8 mouse cellular contexts compared by ENCODE assay signal in the genomic region with DNA sequence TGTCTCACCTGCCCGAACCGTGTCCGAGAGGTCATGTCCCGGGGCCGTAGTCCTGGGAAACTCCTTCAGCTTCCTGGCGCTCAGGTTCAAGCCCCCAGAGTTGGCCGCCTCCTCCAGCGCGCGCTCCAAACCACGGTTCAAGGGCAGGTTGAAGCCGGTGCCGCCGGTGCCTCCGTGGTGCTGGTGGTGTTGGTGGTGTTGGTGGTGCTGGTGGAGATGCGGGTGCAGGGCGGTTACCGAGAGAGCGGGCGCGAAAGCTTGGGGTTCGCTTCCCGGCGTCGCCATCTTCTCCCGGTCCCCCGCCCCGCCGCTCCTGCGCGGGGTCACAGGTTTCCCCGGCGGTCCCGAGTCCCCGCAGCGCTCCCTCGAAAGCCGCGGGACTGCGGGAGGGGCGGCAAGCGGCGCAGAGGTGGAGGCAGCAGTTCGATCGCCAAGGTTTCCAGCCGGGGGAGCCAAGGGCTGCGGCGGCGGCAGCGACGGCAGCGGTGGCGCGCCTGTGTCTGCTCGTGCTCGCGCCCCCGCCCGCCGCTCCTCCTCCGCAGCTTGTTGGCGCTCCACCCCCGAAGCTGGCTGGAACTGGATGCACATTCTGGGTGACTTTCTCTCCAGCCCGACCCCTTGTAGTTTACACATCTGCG. TPM values are rescaled to one million over a fixed set of nuclear protein-coding genes. Genes with fewer than 3 reads are reported as not detected.
A peak's percentile ranks its signal among the peaks of the same experiment; 100 is the strongest.
DNase-seq lines count a peak whose midpoint lies in the region; ATAC-seq and TF ChIP-seq lines count a peak whose summit lies in the region.

A gene (minus strand): TSS at position 501 of the 638 bp plus-strand sequence.

- H3K9ac ChIP-seq in heart, embryonic 12.5 days: peak within 1 kb of the TSS; percentile 93
- peak within 1 kb of the TSS; percentile 78 for H3K9ac ChIP-seq in kidney, postnatal 0 days (ENCODE audit: low read depth, low read length)
- peak within 1 kb of the TSS; percentile 87 for H3K9ac ChIP-seq in liver, embryonic 13.5 days
- peak within 1 kb of the TSS; percentile 83 for H3K9ac ChIP-seq in stomach, embryonic 14.5 days (replicated peaks; ENCODE audit: low read depth, low read length)

- H3K4me3 ChIP-seq in heart, embryonic 12.5 days: peak within 1 kb of the TSS; percentile 91
- peak within 1 kb of the TSS; percentile 94 for H3K4me3 ChIP-seq in kidney, postnatal 0 days (replicated peaks; ENCODE audit: low read depth, low read length)
- peak within 1 kb of the TSS; percentile 90 for H3K4me3 ChIP-seq in liver, embryonic 13.5 days (replicated peaks)
- peak within 1 kb of the TSS; percentile 90 for H3K4me3 ChIP-seq in stomach, embryonic 14.5 days (ENCODE audit: low read depth, low read length)

- H3K27ac ChIP-seq in heart, embryonic 12.5 days (ENCODE audit: poor library complexity, severe bottlenecking): peak within 1 kb of the TSS; percentile 90
- peak within 1 kb of the TSS; percentile 93 for H3K27ac ChIP-seq in kidney, postnatal 0 days
- peak within 1 kb of the TSS; percentile 88 for H3K27ac ChIP-seq in liver, embryonic 13.5 days
- H3K27ac ChIP-seq in stomach, embryonic 14.5 days (ENCODE audit: low read length): peak within 1 kb of the TSS; percentile 91

- TF ChIP-seq POLR2A in brain, embryonic 14.5 days (IDR thresholded peaks at IDR 0.05; ENCODE audit: borderline replicate concordance, extremely low read depth, insufficient read depth, insufficient read length, poor library complexity, severe bottlenecking): peak; percentile 87

- H3K4me2 ChIP-seq in heart, embryonic 12.5 days: peak within 1 kb of the TSS; percentile 93
- peak within 1 kb of the TSS; percentile 74 for H3K4me2 ChIP-seq in kidney, postnatal 0 days (ENCODE audit: low read length)
- peak within 1 kb of the TSS; percentile 95 for H3K4me2 ChIP-seq in liver, embryonic 13.5 days
- peak within 1 kb of the TSS; percentile 72 for H3K4me2 ChIP-seq in stomach, embryonic 14.5 days (replicated peaks; ENCODE audit: low read depth, low read length)

- no peaks in the 10 kb centered on the region for H3K27me3 ChIP-seq in heart, embryonic 12.5 days (replicated peaks)
- no peaks in the 10 kb centered on the region for H3K27me3 ChIP-seq in kidney, postnatal 0 days (ENCODE audit: insufficient read depth, low read length)
- no peaks in the 10 kb centered on the region for H3K27me3 ChIP-seq in liver, embryonic 13.5 days
- no peaks in the 10 kb centered on the region for H3K27me3 ChIP-seq in stomach, embryonic 14.5 days (ENCODE audit: control insufficient read depth, insufficient read depth, low read length)

- H3K4me1 ChIP-seq in heart, embryonic 12.5 days (replicated peaks): peaks cover 33% of the 10 kb centered on the region
- H3K4me1 ChIP-seq in kidney, postnatal 0 days (replicated peaks; ENCODE audit: insufficient read depth, low read length): peaks cover 13% of the 10 kb centered on the region
- H3K4me1 ChIP-seq in liver, embryonic 13.5 days (replicated peaks): peaks cover 50% of the 10 kb centered on the region
- H3K4me1 ChIP-seq in stomach, embryonic 14.5 days (ENCODE audit: control insufficient read depth, insufficient read depth, low read length): peaks cover 14% of the 10 kb centered on the region; the same call in 1 of the 2 replicates

- TF ChIP-seq CTCF in brain, embryonic 14.5 days (IDR thresholded peaks at IDR 0.05; ENCODE audit: borderline replicate concordance, extremely low read depth, insufficient read depth, insufficient read length): no peak
- peak; percentile 28; the same call in 1 of the 2 replicates for TF ChIP-seq CTCF in kidney, postnatal 0 days (IDR thresholded peaks at IDR 0.05; ENCODE audit: low read depth)

- under 1% methylated on average over 59 of the region's 65 CpGs for WGBS in heart, embryonic 12.5 days
- WGBS in kidney, postnatal 0 days: under 1% methylated on average over 61 of the region's 65 CpGs
- under 1% methylated on average over 61 of the region's 65 CpGs for WGBS in liver, embryonic 13.5 days (ENCODE audit: insufficient replicate concordance)
- under 1% methylated on average over 60 of the region's 65 CpGs for WGBS in stomach, embryonic 14.5 days

- no peaks in the 10 kb centered on the region for H3K36me3 ChIP-seq in heart, embryonic 12.5 days
- H3K36me3 ChIP-seq in kidney, postnatal 0 days (ENCODE audit: insufficient read depth, low read length): no peaks in the 10 kb centered on the region
- no peaks in the 10 kb centered on the region for H3K36me3 ChIP-seq in liver, embryonic 13.5 days
- no peaks in the 10 kb centered on the region for H3K36me3 ChIP-seq in stomach, embryonic 14.5 days (ENCODE audit: control insufficient read depth, insufficient read depth, low read length)

- H3K9me3 ChIP-seq in heart, embryonic 12.5 days (replicated peaks): no peaks in the 10 kb centered on the region
- H3K9me3 ChIP-seq in kidney, postnatal 0 days (replicated peaks; ENCODE audit: low read length): no peaks in the 10 kb centered on the region
- H3K9me3 ChIP-seq in liver, embryonic 13.5 days (replicated peaks): no peaks in the 10 kb centered on the region
- H3K9me3 ChIP-seq in stomach, embryonic 14.5 days (ENCODE audit: control insufficient read depth, low read depth, low read length): no peaks in the 10 kb centered on the region

- DNase-seq in CD4-positive helper T cell, adult 2 months (ENCODE audit: low read depth, low spot score): peak; percentile 90
- DNase-seq in brain, embryonic 14.5 days (ENCODE audit: low read depth): peak; percentile 94
- DNase-seq in kidney, postnatal 0 days (ENCODE audit: low spot score): peak; percentile 95
- DNase-seq in liver, embryonic 13.5 days: peak; percentile 71
- peak; percentile 66 to 77 for DNase-seq in natural killer cell, adult 2 months (ENCODE audit: low spot score in 2 of 2)

- ATAC-seq in erythroblast, adult 5-6 weeks (replicated peaks; ENCODE audit: low FRiP score, poor library complexity, severe bottlenecking): peak; percentile 78
- peak; percentile 71 for ATAC-seq in heart, embryonic 12.5 days (ENCODE audit: insufficient number of reproducible peaks, low FRiP score)
- ATAC-seq in kidney, postnatal 0 days (replicated peaks; ENCODE audit: low FRiP score, low read depth): peak; percentile 63
- peak; percentile 68 for ATAC-seq in liver, embryonic 13.5 days (ENCODE audit: low read depth)
- ATAC-seq in stomach, embryonic 14.5 days (ENCODE audit: insufficient number of reproducible peaks, insufficient read depth, low FRiP score, low read depth): peak; percentile 59; the same call in 1 of the 2 replicates

RNA-seq across cellular contexts. Expression of the gene that starts here (rescaled TPM):
- polyA plus RNA-seq in brain, embryonic 14.5 days (2012; rRNA removed): 11.9 and 15.3 TPM in 2 replicates
- total RNA-seq in erythroblast, adult 5-6 weeks (2015; ENCODE audit: low replicate concordance): 6.1 and 6.3 TPM in 2 replicates
- 4.4 and 11.2 TPM in 2 replicates for total RNA-seq in erythroblast, adult 5-6 weeks (2017; ENCODE audit: low replicate concordance)
- 16.2 and 16.6 TPM in 2 replicates for polyA plus RNA-seq in heart, embryonic 12.5 days (2016; fragmentation: Nextera tagmentation; extraction: Ambion mirVana)
- polyA plus RNA-seq in kidney, postnatal 0 days (2015; fragmentation: Nextera tagmentation; extraction: Ambion mirVana): 16.1 and 16.3 TPM in 2 replicates
- polyA plus RNA-seq in liver, embryonic 13.5 days (2015; fragmentation: Nextera tagmentation; extraction: Ambion mirVana): 4.3 and 5.3 TPM in 2 replicates
- 16.0 and 16.5 TPM in 2 replicates for polyA plus RNA-seq in stomach, embryonic 14.5 days (2014; fragmentation: Nextera tagmentation; extraction: Ambion mirVana)

Comparison
In these comparisons a context has a peak if more than half of its experiments do, and no peak if none do; other contexts are left out.
1. Peak in every context shown above with its lines: DNase-seq, ATAC-seq, H3K4me3 ChIP-seq and H3K27ac ChIP-seq.